Mouse (Mus musculus): ENCODE results near the gene Cisd2.
A peak's percentile ranks its signal among the peaks of the same experiment; 100 is the strongest.

Cisd2 gene

DNA sequence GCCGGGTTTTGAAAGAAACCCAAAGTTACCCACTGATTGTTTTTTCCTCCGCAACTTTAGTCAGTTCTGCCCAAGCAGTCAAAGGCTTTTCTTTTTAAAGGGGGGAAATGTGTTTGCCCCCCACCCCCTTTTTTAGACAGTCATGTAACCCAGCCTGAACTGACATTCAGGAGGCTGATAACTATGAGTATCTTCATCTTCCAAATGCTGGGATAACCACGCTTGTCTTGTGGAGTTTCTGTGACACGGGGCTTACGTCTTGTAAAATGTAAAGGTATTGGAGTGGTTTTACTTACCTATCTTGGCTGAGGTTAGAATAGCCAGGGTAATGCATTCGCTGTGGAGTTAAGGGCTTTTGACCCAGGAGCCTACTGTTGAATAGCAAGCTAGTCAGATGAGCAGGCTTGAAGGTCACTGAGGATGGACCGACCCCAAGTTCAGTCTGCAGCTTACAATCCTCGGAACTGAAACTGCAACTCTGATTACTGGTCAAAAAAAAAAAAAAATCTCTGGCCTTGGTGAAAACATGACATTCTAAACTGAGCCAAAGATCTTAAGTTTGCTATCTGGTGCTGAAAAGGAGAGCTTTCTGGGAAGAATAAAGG is at the start of gene Cisd2:
Cisd2 (minus strand) TSS at position 318 of the 605 bp plus-strand sequence.
- no peak for DNase-seq (ENCODE audit: low read depth, low spot score)

DNA sequence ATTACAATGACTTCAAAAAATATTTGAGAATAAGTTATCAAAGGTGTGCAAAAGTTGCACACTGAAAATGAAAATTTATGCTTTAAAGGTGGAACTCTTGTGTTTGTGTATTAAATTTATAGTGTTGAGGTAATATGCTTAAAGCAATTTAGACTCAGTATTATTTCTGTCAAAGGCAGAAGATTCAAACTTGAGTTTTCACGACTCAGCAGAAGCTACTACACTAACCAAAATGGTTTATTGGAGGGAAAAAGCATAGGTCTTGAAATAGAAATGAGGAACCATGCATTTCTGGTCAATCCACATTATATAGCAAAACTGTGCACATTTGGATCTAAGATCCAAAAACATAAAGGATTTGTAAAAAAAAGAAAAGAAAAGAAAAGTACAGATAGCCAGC is 47.1 kb upstream of the Cisd2 start:
- DNase-seq (ENCODE audit: low read depth, low spot score): no peak

DNA sequence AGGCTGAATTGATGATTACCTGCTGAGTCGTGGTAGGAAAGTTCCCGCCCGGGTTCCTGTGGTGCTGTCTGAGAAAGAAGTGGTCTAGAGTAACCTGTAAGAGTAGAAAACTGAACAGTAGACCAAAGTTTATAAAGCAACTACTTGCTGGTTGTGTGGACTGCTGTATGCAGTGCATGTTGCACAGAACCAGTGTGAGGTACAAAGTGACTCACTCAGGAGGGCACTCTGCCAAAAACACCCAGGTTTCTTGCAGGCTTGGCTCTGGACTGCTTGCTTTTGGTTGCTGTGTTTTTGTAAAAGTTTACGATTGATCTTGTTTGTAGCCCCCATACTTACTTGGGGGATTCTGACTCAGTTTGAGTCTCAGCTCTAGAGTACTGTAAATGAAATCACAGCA is 46.2 kb upstream of the Cisd2 start:
- DNase-seq (ENCODE audit: low read depth, low spot score): no peak

DNA sequence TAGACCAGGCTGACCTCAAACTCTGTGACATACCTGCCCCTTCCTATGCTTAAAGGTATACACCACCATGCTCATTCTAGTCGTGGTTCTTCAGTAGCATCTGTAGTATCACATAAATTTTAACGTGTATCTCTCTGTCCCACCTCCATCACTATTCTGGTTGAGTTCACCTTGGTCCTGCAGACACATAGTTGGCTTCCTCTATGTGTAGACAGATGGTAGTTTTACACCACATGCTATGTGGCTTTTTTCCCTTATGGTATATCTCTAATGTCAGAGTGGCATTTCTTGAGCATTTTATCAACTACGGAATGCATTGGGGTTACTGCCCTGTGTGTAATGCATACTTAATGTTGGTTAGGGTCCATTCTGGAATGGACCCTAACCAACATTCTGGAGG is 45.4 kb upstream of the Cisd2 start:
- no peak for DNase-seq (ENCODE audit: low read depth, low spot score)

DNA sequence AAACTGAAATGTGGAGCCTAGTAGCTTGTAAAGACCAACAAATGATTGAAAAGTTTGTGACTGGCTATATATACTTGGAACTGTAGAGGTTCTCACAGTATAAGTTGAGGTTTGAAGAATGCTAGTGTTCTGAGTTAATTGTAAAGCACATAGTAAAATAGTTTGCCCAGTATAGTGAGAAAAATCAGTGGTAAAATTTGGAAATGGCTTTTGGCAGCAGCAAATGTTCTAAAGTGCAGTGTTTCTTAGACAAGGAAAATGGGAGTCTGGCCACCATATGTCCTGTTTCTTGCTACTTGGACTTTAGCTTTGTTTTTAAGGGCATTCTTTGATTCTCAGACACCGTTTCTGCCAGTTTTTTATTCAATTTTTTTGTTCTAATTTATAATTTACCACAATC is 44.7 kb upstream of the Cisd2 start:
- DNase-seq (ENCODE audit: low read depth, low spot score): no peak

DNA sequence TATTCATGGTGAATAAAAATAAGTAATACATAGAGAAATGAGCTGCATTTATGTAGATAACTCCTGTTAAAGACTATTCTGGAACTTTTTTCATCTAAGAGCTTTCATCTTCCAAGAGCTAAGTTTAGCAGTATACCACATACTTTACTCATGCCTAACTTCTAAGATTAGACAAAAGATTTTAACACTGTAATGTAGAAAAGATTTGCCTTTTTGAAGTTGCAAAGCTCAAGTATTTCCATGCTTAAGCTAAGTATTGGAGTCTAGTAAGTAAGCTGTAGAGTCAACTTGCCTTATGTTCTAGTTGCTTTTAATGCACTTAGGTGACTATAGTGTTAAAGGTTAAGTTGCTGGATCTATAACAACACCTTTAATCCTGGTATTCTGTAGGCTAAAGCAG is 35.3 kb upstream of the Cisd2 start:
- no peak for DNase-seq (ENCODE audit: low read depth, low spot score)

DNA sequence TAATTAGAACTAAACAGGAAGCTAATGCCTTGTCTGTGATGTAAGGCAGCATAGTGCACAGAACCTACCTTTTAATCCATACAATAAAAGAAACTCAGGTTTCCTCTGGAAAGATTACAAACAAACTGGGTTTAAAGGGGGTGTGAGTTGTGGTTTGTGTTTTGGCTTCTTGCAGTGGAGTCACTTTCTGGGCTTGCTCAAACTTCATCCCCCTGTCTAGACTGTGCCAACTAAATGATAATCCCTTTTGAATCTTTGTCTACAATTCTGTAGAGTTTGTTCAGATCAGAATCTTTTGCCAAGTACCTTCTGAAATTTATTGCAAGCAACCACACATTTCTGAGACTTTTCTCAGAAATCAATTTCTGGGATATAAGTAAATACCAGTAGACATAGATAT is 21.2 kb upstream of the Cisd2 start:
- no peak for DNase-seq (ENCODE audit: low read depth, low spot score)

DNA sequence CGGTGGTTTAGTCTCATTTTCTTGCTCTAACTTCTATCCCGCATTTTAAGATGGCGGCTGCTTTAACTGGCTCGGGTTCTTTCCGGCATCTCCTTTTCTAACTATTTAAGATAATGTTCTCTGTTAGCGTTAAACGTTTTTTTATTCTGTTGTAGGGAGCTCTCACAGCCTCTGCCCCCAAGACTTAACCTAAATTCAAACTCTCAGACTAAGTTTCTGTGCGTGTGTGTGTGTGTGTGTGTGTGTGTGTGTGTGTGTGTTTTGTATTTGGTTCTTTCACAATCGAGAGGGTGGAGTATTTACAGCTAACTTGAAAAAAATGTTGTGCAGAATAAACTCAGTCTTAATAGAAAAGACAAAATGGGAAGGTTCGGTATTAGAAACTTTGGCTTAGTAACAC is 16.9 kb upstream of the Cisd2 start:
- DNase-seq (ENCODE audit: low read depth, low spot score): no peak

DNA sequence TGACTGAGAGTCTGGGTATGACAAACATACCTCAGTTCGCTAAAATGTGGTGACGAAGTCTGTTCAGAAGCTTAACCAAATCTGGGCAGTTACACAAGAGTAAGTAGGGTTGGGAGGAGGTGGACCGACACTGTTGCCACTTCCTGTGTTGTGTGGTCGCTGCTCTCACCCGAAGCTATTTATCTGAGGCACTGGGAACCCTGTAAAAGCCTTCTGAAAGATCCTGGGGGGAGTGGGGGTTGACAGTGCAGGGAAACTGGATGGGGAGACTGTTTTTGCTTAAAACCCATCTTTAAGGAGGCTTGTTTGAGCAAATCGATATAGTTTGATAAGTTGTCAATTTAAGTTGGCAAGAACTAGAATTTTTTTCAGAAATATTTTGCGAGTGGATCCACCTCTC is 16.5 kb upstream of the Cisd2 start:
- peak; percentile 33 for DNase-seq (ENCODE audit: low read depth, low spot score)

DNA sequence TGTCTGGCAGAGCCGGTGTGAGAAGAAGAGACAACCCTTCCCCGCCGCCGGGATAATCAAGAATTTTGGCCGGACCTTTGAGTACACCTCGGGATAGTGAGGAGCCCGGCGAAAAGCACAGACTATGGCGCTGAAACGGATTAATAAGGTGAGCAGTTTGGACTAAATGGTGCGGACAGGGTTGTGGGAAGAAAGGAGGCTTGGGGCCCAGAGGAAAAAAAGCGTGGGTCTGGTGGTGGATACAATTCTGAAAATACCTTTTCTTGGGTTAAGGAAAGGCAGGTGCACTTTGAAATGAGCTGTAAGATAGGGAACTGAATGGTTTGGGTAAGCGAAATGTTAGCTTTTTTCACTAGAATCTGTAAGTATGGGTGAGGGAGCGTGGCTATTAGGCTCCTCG is 15.9 kb upstream of the Cisd2 start:
- no peak for DNase-seq (ENCODE audit: low read depth, low spot score)

DNA sequence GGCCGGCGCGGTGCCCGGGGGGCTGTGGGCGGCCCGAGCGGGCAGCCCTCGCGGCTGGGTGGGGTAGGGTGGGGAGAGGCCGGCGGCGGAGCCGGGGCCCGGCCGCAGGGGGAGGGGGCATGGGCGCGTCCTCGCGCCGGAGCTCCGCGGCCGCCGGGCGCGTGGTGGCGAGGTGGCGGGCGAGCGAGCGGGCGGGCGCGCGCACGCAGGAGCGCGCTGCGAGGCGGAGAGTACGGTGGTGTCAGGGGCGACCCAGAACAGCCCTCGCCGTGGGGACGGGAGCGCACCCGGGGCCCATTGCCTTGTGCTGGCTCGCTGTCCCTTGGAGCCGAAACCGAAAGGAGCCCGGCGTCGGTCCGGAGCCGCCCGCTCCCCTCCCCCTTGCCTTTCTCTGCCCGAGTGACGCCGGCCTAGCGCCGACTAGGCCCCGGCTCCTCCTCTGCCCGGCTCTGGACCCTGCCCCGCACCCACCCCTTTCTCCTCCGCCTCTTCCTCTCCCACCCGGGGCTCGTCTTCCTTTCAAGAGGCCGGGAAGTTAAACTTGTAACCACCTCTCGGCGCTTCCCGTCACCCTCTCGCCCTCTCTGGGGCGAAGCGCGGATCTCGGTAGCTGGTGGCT is 15.3 kb upstream of the Cisd2 start:
- DNase-seq (ENCODE audit: low read depth, low spot score): peak; percentile 78

DNA sequence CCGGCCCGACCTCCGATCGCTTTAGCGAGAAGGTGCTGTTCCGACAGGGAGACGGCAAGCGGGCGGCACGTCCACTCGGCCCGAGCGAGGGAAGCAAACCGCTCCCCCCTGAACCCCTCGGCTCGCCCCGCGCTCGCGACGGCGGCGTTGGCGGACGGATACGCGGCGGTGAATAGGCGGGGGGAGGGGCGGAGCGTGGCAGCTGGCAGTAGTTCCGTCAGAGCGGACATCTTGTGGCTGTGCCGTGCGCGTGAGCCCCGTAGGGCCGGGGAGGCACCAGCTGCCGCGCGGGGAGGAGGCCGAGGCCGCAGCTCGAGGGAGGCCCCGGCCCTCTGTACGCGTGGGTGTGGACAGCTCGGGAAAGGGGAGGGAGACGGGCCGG is 14.8 kb upstream of the Cisd2 start:
- peak; percentile 91 for DNase-seq (ENCODE audit: low read depth, low spot score)

DNA sequence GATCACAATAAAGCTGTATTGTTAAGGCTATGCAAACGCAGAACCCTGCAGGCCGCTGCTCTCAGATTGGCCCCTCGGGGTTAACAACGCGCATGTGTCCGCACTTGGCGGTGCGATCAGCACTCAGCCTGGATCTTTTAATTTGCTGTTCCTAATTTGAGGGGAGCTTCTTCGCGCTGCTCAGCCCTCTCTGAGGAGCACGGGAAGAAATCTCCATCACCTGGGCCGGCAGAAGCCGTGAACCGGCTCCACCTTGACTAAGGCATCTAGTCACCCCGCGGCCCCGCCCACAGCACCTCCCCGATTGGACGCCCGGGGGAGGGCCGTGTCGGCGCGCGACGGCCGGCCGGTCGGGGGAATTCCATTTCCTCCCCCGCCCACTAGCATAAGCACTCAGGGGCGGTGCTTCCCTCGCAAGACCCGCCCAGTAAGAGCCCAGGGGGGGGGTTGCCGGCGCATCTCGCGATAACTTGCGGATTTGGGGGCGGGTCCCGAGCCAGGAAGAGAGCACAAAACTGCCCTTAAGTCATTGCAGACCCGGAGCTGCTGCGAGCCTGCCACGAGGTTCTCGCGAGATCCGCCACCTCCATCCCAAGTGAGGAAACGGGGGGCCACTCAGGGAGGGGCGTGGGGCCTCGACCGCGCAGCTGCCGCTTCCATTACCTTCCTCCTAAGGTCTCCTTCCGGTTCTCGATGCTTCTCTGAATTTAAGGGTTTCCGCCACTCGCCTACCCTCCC is 14.2 kb upstream of the Cisd2 start, which contains the start of gene Ube2d3:
Ube2d3 (plus strand) TSS at position 392 of the 738 bp plus-strand sequence.
- DNase-seq (ENCODE audit: low read depth, low spot score): peak; percentile 99

DNA sequence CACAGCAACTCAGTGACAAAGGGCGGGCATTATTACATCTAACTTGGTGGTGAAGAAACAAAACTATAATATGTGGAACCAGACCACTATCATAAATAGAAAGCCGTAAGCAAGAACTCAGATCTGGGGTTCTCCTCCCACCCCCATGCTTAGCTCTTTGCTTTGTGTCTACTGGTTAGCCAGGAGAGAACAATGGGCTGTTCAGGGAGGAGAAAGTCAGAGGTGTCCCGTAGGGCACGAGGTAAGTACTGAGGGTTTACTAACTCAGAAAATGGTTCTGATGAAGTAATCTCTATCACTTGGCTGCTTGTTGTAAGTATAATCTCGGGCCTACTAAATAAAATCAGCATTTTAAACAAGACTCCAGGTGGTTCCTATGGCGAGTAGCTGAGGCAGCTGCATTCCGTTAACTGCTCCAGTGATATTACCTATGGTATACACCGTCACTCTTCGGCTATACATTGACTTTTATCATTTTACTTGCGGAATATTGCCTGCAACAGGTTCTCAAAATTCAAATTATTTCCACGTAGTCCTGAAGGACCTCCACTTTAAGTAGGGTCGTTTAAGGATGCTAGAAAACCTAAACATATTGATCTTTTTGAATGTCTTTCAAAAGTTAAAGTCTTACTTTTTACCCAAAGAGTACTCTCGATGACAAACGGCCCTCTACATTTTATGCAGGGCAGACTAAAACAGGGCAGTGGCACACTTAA is 13.3 kb upstream of the Cisd2 start:
- DNase-seq (ENCODE audit: low read depth, low spot score): no peak

DNA sequence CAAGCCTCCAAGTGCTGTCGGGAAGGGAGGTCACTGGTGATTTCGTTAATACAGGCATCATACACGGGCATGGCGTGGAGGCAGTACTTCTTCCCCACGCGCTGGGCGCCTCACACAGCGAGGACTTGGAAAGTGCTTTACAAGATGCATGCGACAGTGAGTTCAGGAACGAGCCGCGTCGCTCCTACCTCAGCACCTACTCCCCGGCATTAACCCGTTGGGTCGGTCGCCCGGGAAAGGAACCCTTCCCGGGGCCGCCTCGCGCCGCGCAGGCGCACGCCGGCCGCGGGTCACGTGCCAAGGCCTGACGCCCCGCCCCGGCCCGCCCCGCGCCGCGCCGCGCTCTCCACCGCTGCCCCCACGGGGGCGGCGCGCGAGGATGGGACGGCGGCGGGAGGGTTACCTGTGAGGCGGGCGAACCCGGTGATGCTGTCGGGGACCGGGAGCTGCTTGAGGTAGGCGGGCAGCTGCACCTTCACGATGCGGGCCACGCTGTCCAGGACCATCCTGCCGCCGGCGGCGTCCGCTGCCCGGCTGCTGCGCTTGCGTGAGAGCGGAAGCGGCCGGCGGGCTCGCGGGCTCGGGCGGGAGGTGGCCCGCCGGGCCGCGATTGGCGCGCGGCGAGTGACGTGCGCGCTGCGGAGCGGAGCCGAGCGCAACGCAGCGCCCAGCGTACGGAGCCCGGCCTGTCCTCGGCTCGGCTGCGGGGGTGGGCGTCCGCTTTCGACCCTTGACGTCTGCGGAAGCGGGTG is 693 bp downstream of the Cisd2 start:
- peak; percentile 91 for DNase-seq (ENCODE audit: low read depth, low spot score)

DNA sequence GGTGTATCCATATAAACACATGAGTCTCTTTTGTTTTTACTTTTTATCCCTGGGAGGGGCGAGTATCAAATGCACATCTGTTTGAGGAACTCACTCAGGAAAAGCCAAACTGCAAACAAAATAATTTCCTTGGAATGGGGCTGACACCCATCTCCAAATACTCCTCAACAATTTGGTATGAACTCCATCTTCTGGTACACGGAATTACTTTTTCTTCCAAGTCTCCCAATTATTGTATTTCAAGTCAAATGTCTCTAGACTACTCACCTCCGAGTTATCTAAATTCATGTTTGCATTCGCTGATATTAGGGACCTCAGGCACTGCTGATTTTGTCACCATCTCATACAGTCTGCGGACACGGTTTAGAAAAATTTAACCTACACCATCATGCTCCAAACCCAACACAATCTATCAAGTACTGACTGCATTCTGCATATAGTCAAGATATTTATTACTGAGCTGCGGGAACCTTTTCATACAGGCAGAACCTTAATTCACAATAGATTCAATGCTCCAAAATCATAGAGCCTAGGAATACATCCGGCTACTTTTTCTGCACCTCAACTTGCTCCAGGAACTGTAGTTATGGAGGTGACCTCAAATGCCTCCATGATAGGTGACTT is 1.4 kb downstream of the Cisd2 start:
- no peak for DNase-seq (ENCODE audit: low read depth, low spot score)

DNA sequence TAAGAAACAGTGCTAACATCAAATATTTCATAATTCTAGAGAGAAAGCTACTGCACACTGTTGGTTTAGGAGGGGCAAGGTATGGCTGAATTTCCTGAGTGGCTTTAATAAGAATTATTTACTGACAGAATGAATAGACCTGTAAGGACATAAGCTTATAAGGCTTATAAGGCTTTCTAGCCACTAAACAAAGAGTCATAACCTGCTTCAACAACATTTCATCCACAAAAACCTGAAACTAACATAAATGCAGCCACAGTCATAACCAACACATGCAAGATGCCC is 2.5 kb downstream of the Cisd2 start:
- DNase-seq (ENCODE audit: low read depth, low spot score): no peak

DNA sequence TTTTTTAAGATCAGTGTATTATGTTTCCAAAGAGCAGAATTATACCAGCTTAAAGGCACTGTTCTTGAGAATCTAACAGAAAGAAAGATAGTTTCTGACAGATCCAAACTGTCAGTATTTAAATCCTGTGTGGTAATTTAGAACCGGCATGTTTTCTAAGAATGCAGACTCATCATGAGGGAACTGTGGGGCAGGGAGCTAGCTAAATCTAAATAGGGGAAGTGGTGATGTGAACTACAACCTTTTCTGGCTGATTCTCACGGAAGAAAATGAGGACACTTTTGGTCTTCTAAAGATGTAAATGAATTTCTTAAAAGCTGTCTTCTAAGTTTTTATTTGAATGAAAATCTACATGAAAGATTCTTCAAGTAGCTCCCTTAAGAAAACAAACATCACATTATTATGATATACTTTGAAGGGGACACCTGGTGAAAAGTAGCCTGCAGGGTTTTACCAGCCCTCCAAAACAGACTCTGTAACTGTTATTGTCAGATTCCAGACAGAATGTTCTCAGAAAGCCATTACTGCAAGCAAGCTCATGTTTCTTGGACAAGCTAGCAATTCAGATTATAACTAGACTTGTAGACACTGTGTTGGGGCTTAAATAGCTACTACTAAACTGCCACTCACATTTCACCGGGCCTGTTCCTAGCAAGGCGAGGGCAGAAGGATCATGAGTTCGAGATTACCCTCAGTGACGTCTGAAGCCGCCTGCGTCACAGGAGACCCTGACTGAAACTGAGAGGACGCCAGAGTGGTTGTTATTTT is 3.0 kb downstream of the Cisd2 start:
- no peak for DNase-seq (ENCODE audit: low read depth, low spot score)

DNA sequence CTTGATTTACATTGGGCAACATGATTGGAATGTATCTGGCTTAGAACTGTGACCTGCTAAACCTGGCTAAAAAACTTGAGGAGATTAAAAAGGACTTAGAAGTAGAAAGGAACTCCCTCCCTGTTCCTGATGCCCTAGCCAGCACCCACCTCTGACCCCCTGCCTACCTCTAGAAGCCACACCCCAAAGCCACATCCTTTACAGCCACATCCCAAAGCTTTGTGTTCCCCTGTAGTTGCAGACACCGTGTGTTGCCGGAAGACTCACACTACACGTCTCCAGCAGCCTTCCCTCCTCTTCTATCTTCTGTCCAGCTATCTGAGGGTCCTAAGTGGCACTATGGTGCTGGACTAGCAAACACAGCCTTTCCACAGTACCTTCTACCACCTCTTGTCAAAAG is 5.9 kb downstream of the Cisd2 start:
- no peak for DNase-seq (ENCODE audit: low read depth, low spot score)

DNA sequence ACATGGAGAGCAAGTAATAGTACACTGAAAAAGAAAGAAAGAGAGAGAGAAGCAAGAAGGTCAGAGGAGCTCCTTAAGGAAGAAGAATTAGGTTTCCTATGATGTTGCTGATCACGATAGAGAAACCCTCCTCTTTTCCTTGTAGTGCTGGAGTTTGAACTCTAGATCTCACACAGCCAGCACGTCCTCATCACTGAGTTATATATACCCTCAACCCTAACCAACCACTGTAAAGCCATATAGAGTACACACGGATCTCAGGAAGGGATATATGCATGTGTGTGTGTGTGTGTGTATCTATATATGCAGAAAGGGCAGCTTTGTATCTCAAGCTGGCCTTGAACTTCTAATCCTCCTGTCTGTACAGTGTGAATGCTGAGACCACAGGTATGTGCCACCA is 6.5 kb downstream of the Cisd2 start:
- DNase-seq (ENCODE audit: low read depth, low spot score): no peak

DNA sequence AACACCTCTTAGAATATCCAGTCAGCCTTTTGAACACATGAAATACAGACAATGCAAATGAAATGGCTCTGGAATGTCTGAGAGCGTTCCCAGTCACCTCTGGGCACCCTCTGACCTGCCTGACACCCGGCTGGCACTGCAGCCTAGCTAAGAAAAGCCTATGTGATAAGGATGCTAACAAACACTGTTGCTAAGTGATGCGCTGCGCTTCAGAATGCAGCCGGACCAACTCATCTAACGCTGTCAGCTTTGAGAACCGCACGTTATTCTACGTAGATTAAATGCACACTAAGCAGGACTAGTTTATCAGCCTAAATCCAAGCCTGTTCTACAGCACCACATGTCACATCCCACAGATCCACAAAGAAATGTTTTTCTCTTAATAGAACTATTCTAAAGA is 11.9 kb downstream of the Cisd2 start:
- DNase-seq (ENCODE audit: low read depth, low spot score): peak; percentile 55
